In genomic region chr19:15340305-15340983, GRCm38 (mm10) we compare ENCODE assay signal across 9 mouse cellular contexts.
DNase-seq lines count a peak whose midpoint lies in the region; ATAC-seq lines count a peak whose summit lies in the region.
"Had no signal": no experiment of that assay in that cellular context is flagged by ENCODE, and none has a peak within 500 bp of the region (broad histone marks: within the 10 kb centered on the region; RNA-seq: fewer than 3 reads in every experiment).

No protein-coding gene starts in this region.

- H3K27ac ChIP-seq in heart, embryonic 16.5 days (ENCODE audit: low read length) = no peak overlapping the region
- peak overlapping the region; percentile 29; the same call in 1 of the 2 replicates for H3K27ac ChIP-seq in hindbrain, embryonic 10.5 days

- no peaks in the 10 kb centered on the region for H3K9me3 ChIP-seq in heart, embryonic 16.5 days (replicated peaks; ENCODE audit: control insufficient read depth, low read length)
- no peaks in the 10 kb centered on the region for H3K9me3 ChIP-seq in hindbrain, embryonic 10.5 days

- H3K36me3 ChIP-seq in heart, embryonic 16.5 days (ENCODE audit: control insufficient read depth, insufficient read depth) = no peaks in the 10 kb centered on the region
- no peaks in the 10 kb centered on the region for H3K36me3 ChIP-seq in hindbrain, embryonic 10.5 days

- no peaks in the 10 kb centered on the region for H3K27me3 ChIP-seq in heart, embryonic 16.5 days (ENCODE audit: control insufficient read depth, insufficient read depth, low read length)
- peaks cover 29% of the 10 kb centered on the region for H3K27me3 ChIP-seq in hindbrain, embryonic 10.5 days (ENCODE audit: insufficient read depth, poor library complexity, severe bottlenecking)

- no peak for ATAC-seq in heart, embryonic 16.5 days (replicated peaks; ENCODE audit: extremely low read depth, insufficient read depth, low FRiP score)

- no peak overlapping the region for H3K9ac ChIP-seq in heart, embryonic 16.5 days (ENCODE audit: low read length)

- H3K4me2 ChIP-seq in heart, embryonic 16.5 days (ENCODE audit: low read depth, low read length) = 0 out of 2 replicates have a peak overlapping the region, but pooled peaks have one; percentile 10

- no peak overlapping the region for H3K4me3 ChIP-seq in heart, embryonic 16.5 days (ENCODE audit: low read length)
- peak overlapping the region; percentile 35 for H3K4me3 ChIP-seq in hindbrain, embryonic 10.5 days

- intact Hi-C loops in heart, postnatal 36 days (cut with DNase I) = no loop called here

- H3K4me1 ChIP-seq in heart, embryonic 16.5 days (ENCODE audit: control insufficient read depth, insufficient read depth, low read length) = no peaks in the 10 kb centered on the region
- peaks cover 15% of the 10 kb centered on the region for H3K4me1 ChIP-seq in hindbrain, embryonic 10.5 days (replicated peaks)

- no peak for DNase-seq in heart, postnatal 36 days
- peak; percentile 18 for DNase-seq in brain, embryonic 18.5 days (ENCODE audit: low read depth, low spot score)
- peak; percentile 60 for DNase-seq in hindbrain, embryonic 10.5 days (ENCODE audit: low spot score)
- DNase-seq in neural tube, embryonic 10.5 days (ENCODE audit: extremely low spot score, low spot score) = peak; percentile 51
- no peak for DNase-seq in lung, postnatal 4 days
- DNase-seq in ovary, postnatal 36 days (ENCODE audit: low spot score) = no peak
- no peak for DNase-seq in spleen, postnatal 36 days (ENCODE audit: low spot score in 2 of 2)
- DNase-seq: lung, postnatal 14 days had no signal

- WGBS in heart, embryonic 16.5 days = 52% methylated on average over 19 of the region's 19 CpGs
- 29% methylated on average over 19 of the region's 19 CpGs for WGBS in hindbrain, embryonic 10.5 days

Comparison
In these comparisons a context has a peak if more than half of its experiments do, and no peak if none do; other contexts are left out.
1. DNase-seq: peak in brain, embryonic 18.5 days (single experiment), hindbrain, embryonic 10.5 days (single experiment) and neural tube, embryonic 10.5 days (single experiment); none in heart, postnatal 36 days (0 of 2), lung, postnatal 4 days (0 of 2), ovary, postnatal 36 days (single experiment) and spleen, postnatal 36 days (0 of 2).